Mouse (Mus musculus): ENCODE measurements around the gene Ip6k3. TPM values are rescaled to one million over a fixed set of nuclear protein-coding genes. Genes with fewer than 3 reads are reported as not detected.
A peak's percentile ranks its signal among the peaks of the same experiment; 100 is the strongest.

The Ip6k3 gene
- total and polyA plus RNA-seq, 2 experiments from 2014 or later = not detected

DNA sequence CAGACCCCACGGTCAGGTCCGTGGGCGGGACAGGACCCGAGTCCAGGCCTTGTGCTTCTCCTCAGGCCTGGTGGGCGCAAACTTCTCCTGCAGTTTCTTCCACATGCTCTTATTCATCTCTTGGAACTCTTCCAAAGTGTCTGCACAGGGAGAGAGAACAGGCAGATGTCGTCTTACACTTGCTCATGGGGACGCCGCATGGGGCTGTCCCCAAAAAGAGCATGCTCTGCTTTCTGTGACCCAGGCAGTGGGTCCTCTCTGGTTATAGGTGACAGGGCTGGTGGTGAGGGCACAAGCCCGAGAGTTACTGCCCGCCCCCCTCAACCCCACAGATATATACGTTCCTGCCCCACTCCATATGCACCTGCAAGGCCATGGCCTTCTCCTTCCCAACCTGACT, 44.9 kb downstream of the Ip6k3 start:
- H3K9ac ChIP-seq (replicated peaks; ENCODE audit: low read length, poor library complexity, severe bottlenecking) = no peak overlapping the region
- no peak overlapping the region for H3K27ac ChIP-seq (ENCODE audit: low read depth, low read length)
- ATAC-seq (ENCODE audit: low FRiP score) = no peak
- H3K4me3 ChIP-seq (ENCODE audit: low read depth, low read length) = no peak overlapping the region
- TF ChIP-seq CTCF (IDR thresholded peaks at IDR 0.05) = no peak
- no peak for DNase-seq (ENCODE audit: low spot score)
- no peaks in the 10 kb centered on the region for H3K9me3 ChIP-seq (ENCODE audit: low read length)
- H3K4me1 ChIP-seq (ENCODE audit: insufficient read depth, low read length) = peaks cover 24% of the 10 kb centered on the region; the same call in 1 of the 2 replicates
- H3K36me3 ChIP-seq (ENCODE audit: insufficient read depth, low read length) = peaks cover 21% of the 10 kb centered on the region
- 86% methylated on average over 11 of the region's 11 CpGs for WGBS
- H3K27me3 ChIP-seq (ENCODE audit: insufficient read depth, low read length) = no peaks in the 10 kb centered on the region
- H3K4me2 ChIP-seq (ENCODE audit: low read depth, low read length, poor library complexity, severe bottlenecking) = no peak overlapping the region

GRCm38 (mm10) chr17:27121781-27122180, 45.8 kb downstream of the Ip6k3 start:
- no peaks in the 10 kb centered on the region for H3K27me3 ChIP-seq (ENCODE audit: insufficient read depth, low read length)
- no peak overlapping the region for H3K4me3 ChIP-seq (ENCODE audit: low read depth, low read length)
- ATAC-seq (ENCODE audit: low FRiP score) = no peak
- peaks cover 18% of the 10 kb centered on the region; the same call in 1 of the 2 replicates for H3K4me1 ChIP-seq (ENCODE audit: insufficient read depth, low read length)
- no peak overlapping the region for H3K9ac ChIP-seq (replicated peaks; ENCODE audit: low read length, poor library complexity, severe bottlenecking)
- DNase-seq (ENCODE audit: low spot score) = no peak
- H3K36me3 ChIP-seq (ENCODE audit: insufficient read depth, low read length) = peaks cover 21% of the 10 kb centered on the region
- WGBS = 64% methylated on average over 7 of the region's 7 CpGs
- TF ChIP-seq CTCF (IDR thresholded peaks at IDR 0.05) = no peak
- H3K4me2 ChIP-seq (ENCODE audit: low read depth, low read length, poor library complexity, severe bottlenecking) = no peak overlapping the region
- H3K27ac ChIP-seq (ENCODE audit: low read depth, low read length) = no peak overlapping the region
- H3K9me3 ChIP-seq (ENCODE audit: low read length) = no peaks in the 10 kb centered on the region

GRCm38 (mm10) chr17:27121266-27121665, 46.3 kb downstream of the Ip6k3 start:
- no peak overlapping the region for H3K9ac ChIP-seq (replicated peaks; ENCODE audit: low read length, poor library complexity, severe bottlenecking)

DNA sequence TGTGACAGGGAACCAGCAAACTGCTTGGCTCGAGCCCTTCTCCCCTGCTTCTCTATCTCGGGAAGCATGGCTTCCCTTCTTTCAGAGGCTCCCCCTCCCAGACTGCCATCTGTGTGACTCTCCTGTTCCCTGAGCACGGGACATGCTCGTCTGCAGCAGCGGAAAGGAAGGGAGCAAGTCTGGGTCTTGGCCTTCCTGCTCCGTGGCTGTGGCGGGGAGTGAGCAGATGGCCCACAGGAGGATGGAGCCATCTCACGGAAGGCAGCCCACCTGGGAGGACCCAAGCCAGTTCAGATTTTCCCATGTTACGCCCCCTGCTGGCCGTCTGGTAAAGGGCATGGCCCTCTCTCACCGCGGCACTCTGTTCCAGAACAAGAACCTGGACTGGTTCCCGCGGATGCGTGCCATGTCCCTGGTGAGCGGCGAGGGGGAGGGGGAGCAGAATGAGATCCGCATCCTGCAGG, 47.0 kb downstream of the Ip6k3 start:
- peak; percentile 83 for TF ChIP-seq CTCF (IDR thresholded peaks at IDR 0.05)

More at GRCm38 (mm10) chr17:27121266-27121665, 46.3 kb downstream of the Ip6k3 start:
- H3K27ac ChIP-seq (ENCODE audit: low read depth, low read length) = no peak overlapping the region
- no peak overlapping the region for H3K4me3 ChIP-seq (ENCODE audit: low read depth, low read length)
- peak; percentile 15; the same call in 1 of the 2 replicates for TF ChIP-seq CTCF (IDR thresholded peaks at IDR 0.05)
- ATAC-seq (ENCODE audit: low FRiP score) = no peak
- WGBS = 28% methylated on average over 14 of the region's 14 CpGs
- no peak overlapping the region for H3K4me2 ChIP-seq (ENCODE audit: low read depth, low read length, poor library complexity, severe bottlenecking)
- H3K27me3 ChIP-seq (ENCODE audit: insufficient read depth, low read length) = no peaks in the 10 kb centered on the region
- H3K4me1 ChIP-seq (ENCODE audit: insufficient read depth, low read length) = peaks cover 15% of the 10 kb centered on the region; the same call in 1 of the 2 replicates
- no peaks in the 10 kb centered on the region for H3K9me3 ChIP-seq (ENCODE audit: low read length)
- peaks cover 21% of the 10 kb centered on the region for H3K36me3 ChIP-seq (ENCODE audit: insufficient read depth, low read length)
- no peak for DNase-seq (ENCODE audit: low spot score)

GRCm38 (mm10) chr17:27119954-27120353, 47.6 kb downstream of the Ip6k3 start:
- no peak overlapping the region for H3K4me2 ChIP-seq (ENCODE audit: low read depth, low read length, poor library complexity, severe bottlenecking)
- ATAC-seq (ENCODE audit: low FRiP score) (no peak), DNase-seq (ENCODE audit: low spot score) (no peak)
- no peak overlapping the region for H3K9ac ChIP-seq (replicated peaks; ENCODE audit: low read length, poor library complexity, severe bottlenecking)
- H3K27ac ChIP-seq (ENCODE audit: low read depth, low read length) = peak overlapping the region; percentile 32; the same call in 1 of the 2 replicates
- peaks cover 21% of the 10 kb centered on the region for H3K36me3 ChIP-seq (ENCODE audit: insufficient read depth, low read length)
- no peak overlapping the region for H3K4me3 ChIP-seq (ENCODE audit: low read depth, low read length)
- H3K9me3 ChIP-seq (ENCODE audit: low read length) = no peaks in the 10 kb centered on the region
- peaks cover 11% of the 10 kb centered on the region; the same call in 1 of the 2 replicates for H3K4me1 ChIP-seq (ENCODE audit: insufficient read depth, low read length)
- TF ChIP-seq CTCF (IDR thresholded peaks at IDR 0.05) = no peak
- WGBS = 61% methylated on average over 8 of the region's 8 CpGs
- H3K27me3 ChIP-seq (ENCODE audit: insufficient read depth, low read length) = no peaks in the 10 kb centered on the region

More for the DNA sequence above, 47.0 kb downstream of the Ip6k3 start:
- no peak overlapping the region for H3K4me3 ChIP-seq (ENCODE audit: low read depth, low read length)
- peaks cover 11% of the 10 kb centered on the region; the same call in 1 of the 2 replicates for H3K4me1 ChIP-seq (ENCODE audit: insufficient read depth, low read length)
- no peak overlapping the region for H3K27ac ChIP-seq (ENCODE audit: low read depth, low read length)
- DNase-seq (ENCODE audit: low spot score) (peak; percentile 77), ATAC-seq (ENCODE audit: low FRiP score) (peak; percentile 47; the same call in 1 of the 2 replicates)
- 7% methylated on average over 18 of the region's 18 CpGs for WGBS
- H3K4me2 ChIP-seq (ENCODE audit: low read depth, low read length, poor library complexity, severe bottlenecking) = no peak overlapping the region
- H3K27me3 ChIP-seq (ENCODE audit: insufficient read depth, low read length) = no peaks in the 10 kb centered on the region
- no peaks in the 10 kb centered on the region for H3K9me3 ChIP-seq (ENCODE audit: low read length)
- H3K36me3 ChIP-seq (ENCODE audit: insufficient read depth, low read length) = peaks cover 21% of the 10 kb centered on the region
- H3K9ac ChIP-seq (replicated peaks; ENCODE audit: low read length, poor library complexity, severe bottlenecking) = no peak overlapping the region

- no peak overlapping the region for H3K9ac ChIP-seq (replicated peaks; ENCODE audit: low read length, poor library complexity, severe bottlenecking)
- H3K27me3 ChIP-seq (ENCODE audit: insufficient read depth, low read length) = no peaks in the 10 kb centered on the region
- 0 out of 2 replicates have a peak overlapping the region, but pooled peaks have one; percentile 32 for H3K27ac ChIP-seq (ENCODE audit: low read depth, low read length)
- H3K4me3 ChIP-seq (ENCODE audit: low read depth, low read length) = no peak overlapping the region
- peaks cover 21% of the 10 kb centered on the region for H3K36me3 ChIP-seq (ENCODE audit: insufficient read depth, low read length)
- no peaks in the 10 kb centered on the region for H3K9me3 ChIP-seq (ENCODE audit: low read length)
- H3K4me1 ChIP-seq (ENCODE audit: insufficient read depth, low read length) = peaks cover 11% of the 10 kb centered on the region; the same call in 1 of the 2 replicates
- no peak for TF ChIP-seq CTCF (IDR thresholded peaks at IDR 0.05)
- H3K4me2 ChIP-seq (ENCODE audit: low read depth, low read length, poor library complexity, severe bottlenecking) = no peak overlapping the region
- no peak for ATAC-seq (ENCODE audit: low FRiP score)
- no peak for DNase-seq (ENCODE audit: low spot score)
- WGBS = 67% methylated on average over 4 of the region's 4 CpGs
These were observed 48.1 kb downstream of the Ip6k3 start for GRCm38 (mm10) chr17:27119540-27119895.
